14 mouse cellular contexts compared by ENCODE assay signal in the genomic region with DNA sequence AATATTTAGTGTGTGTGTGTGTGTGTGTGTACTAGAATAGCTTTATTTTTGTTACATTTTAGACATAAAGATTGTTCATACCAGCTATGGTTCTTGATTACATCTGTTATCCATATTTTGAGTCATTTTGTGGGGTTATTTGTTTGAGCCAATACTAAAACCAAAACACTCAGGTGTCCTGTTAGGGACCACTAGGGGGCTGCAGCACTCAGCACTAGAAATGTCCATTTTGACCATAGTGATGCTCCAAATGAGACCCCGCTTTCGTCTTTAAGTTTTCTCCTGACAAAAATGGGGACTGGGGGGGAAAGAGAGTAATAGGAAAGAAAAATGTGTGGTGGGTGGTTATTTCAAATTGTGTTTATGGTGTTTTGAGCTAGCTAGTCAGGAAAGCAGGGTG. TPM values are rescaled to one million over a fixed set of nuclear protein-coding genes. Genes with fewer than 3 reads are reported as not detected.
DNase-seq lines count a peak whose midpoint lies in the region; ATAC-seq and TF ChIP-seq lines count a peak whose summit lies in the region.
"Had no signal": no experiment of that assay in that cellular context is flagged by ENCODE, and none has a peak within 500 bp of the region (broad histone marks: within the 10 kb centered on the region; RNA-seq: fewer than 3 reads in every experiment).

No protein-coding gene starts in this region.

- no peak for DNase-seq in cerebellum, adult 2 months
- DNase-seq in cerebellum, adult 8-10 months: no peak
- peak; percentile 66 for DNase-seq in hindbrain, postnatal 0 days (ENCODE audit: low spot score)
- DNase-seq in hindbrain, embryonic 10.5 days (ENCODE audit: low spot score): no peak
- peak; percentile 26 for DNase-seq in 416B (ENCODE audit: low read depth)
- peak; percentile 50 for DNase-seq in embryo, embryonic 11 days
- DNase-seq in thymus, postnatal 0 days (ENCODE audit: low spot score): no peak
- no peak for DNase-seq in left cerebral cortex, postnatal 14 days (ENCODE audit: low spot score in 2 of 2)
- DNase-seq: adrenal gland, postnatal 10 days; layer of hippocampus, adult 9-11 months; lung, postnatal 36 days had no signal

- H3K27ac ChIP-seq in cerebellum, adult 2 months (ENCODE audit: insufficient read depth, low read length): no peak overlapping the region
- H3K27ac ChIP-seq in hindbrain, postnatal 0 days: no peak overlapping the region
- no peak overlapping the region for H3K27ac ChIP-seq in hindbrain, embryonic 10.5 days
- H3K27ac ChIP-seq: embryonic facial prominence, embryonic 13.5 days; hindbrain, embryonic 12.5 days had no signal

- intact Hi-C loops in left cerebral cortex, postnatal 14 days (cut with DNase I): loop anchor here (2.0 kb wide), 1 partner anchor 34 kb away; no protein-coding TSS in a partner anchor

- 54% methylated on average over 2 of the region's 2 CpGs for WGBS in cerebellum, adult 2 months
- 66% methylated on average over 2 of the region's 2 CpGs for WGBS in hindbrain, postnatal 0 days
- WGBS in hindbrain, embryonic 10.5 days: 86% methylated on average over 2 of the region's 2 CpGs

- no peaks in the 10 kb centered on the region for H3K9me3 ChIP-seq in hindbrain, postnatal 0 days (ENCODE audit: low read length)
- H3K9me3 ChIP-seq in hindbrain, embryonic 10.5 days: no peaks in the 10 kb centered on the region
- H3K9me3 ChIP-seq: embryonic facial prominence, embryonic 13.5 days; hindbrain, embryonic 12.5 days had no signal

- TF ChIP-seq POLR2A in cerebellum, adult 2 months (IDR thresholded peaks at IDR 0.05; ENCODE audit: borderline replicate concordance, insufficient read depth, low read length): no peak

- H3K9ac ChIP-seq in hindbrain, postnatal 0 days (replicated peaks; ENCODE audit: low read length): no peak overlapping the region
- H3K9ac ChIP-seq: embryonic facial prominence, embryonic 13.5 days; hindbrain, embryonic 12.5 days had no signal

- H3K4me3 ChIP-seq in cerebellum, adult 2 months (replicated peaks; ENCODE audit: insufficient read depth, low read depth, low read length): no peak overlapping the region
- H3K4me3 ChIP-seq in hindbrain, postnatal 0 days (ENCODE audit: low read length): no peak overlapping the region
- no peak overlapping the region for H3K4me3 ChIP-seq in hindbrain, embryonic 10.5 days
- H3K4me3 ChIP-seq: embryonic facial prominence, embryonic 13.5 days; hindbrain, embryonic 12.5 days had no signal

- peaks cover 64% of the 10 kb centered on the region for H3K36me3 ChIP-seq in hindbrain, postnatal 0 days (ENCODE audit: insufficient read depth, low read length)
- H3K36me3 ChIP-seq in hindbrain, embryonic 10.5 days: peaks cover 99% of the 10 kb centered on the region

- H3K4me1 ChIP-seq in cerebellum, adult 2 months (ENCODE audit: control insufficient read depth, insufficient read depth, low read length): no peaks in the 10 kb centered on the region
- no peaks in the 10 kb centered on the region for H3K4me1 ChIP-seq in hindbrain, postnatal 0 days (ENCODE audit: insufficient read depth, low read length)
- 0 out of 2 replicates have a peak, but pooled peaks cover 4% of the 10 kb centered on the region for H3K4me1 ChIP-seq in hindbrain, embryonic 10.5 days (replicated peaks)
- H3K4me1 ChIP-seq: embryonic facial prominence, embryonic 13.5 days; hindbrain, embryonic 12.5 days had no signal

- no peaks in the 10 kb centered on the region for H3K27me3 ChIP-seq in cerebellum, adult 2 months (ENCODE audit: control insufficient read depth, insufficient read depth, low read length)
- H3K27me3 ChIP-seq in hindbrain, postnatal 0 days (ENCODE audit: insufficient read depth, low read length): no peaks in the 10 kb centered on the region
- H3K27me3 ChIP-seq in hindbrain, embryonic 10.5 days (ENCODE audit: insufficient read depth, poor library complexity, severe bottlenecking): no peaks in the 10 kb centered on the region
- H3K27me3 ChIP-seq: embryonic facial prominence, embryonic 13.5 days; hindbrain, embryonic 12.5 days had no signal

- no peak overlapping the region for H3K4me2 ChIP-seq in hindbrain, postnatal 0 days (ENCODE audit: low read depth, low read length)
- H3K4me2 ChIP-seq: embryonic facial prominence, embryonic 13.5 days; hindbrain, embryonic 12.5 days had no signal

- peak; percentile 26; the same call in 1 of the 2 replicates for TF ChIP-seq CTCF in cerebellum, adult 2 months (IDR thresholded peaks at IDR 0.05; ENCODE audit: borderline replicate concordance, insufficient read depth, low read depth, low read length)
- TF ChIP-seq CTCF in hindbrain, postnatal 0 days (IDR thresholded peaks at IDR 0.05; ENCODE audit: low read depth): peak; percentile 71

- no peak for ATAC-seq in hindbrain, postnatal 0 days
- ATAC-seq: forebrain, embryonic 16.5 days had no signal

RNA-seq across cellular contexts. Expression of gene Fgfbp3, which starts 33.1 kb away (rescaled TPM):
- polyA plus RNA-seq in cerebellum, adult 2 months (2012; rRNA removed): 8.1 and 10.2 TPM in 2 replicates
- total RNA-seq in hindbrain, postnatal 0 days (2014; rRNA removed): 19.8 and 34.5 TPM in 2 replicates
- polyA plus RNA-seq in hindbrain, postnatal 0 days (2015; fragmentation: Nextera tagmentation; extraction: Ambion mirVana): 26.4 and 27.7 TPM in 2 replicates
- 21.3 and 25.1 TPM in 2 replicates for polyA plus RNA-seq in hindbrain, embryonic 10.5 days (2016; fragmentation: Nextera tagmentation; extraction: Ambion mirVana)
- polyA plus RNA-seq in thymus, postnatal 0 days (2015; fragmentation: Nextera tagmentation; extraction: Ambion mirVana): 5.2 and 6.5 TPM in 2 replicates
- 1 to 10 TPM; 5.5 to 7.8 TPM for total RNA-seq in left cerebral cortex, postnatal 14 days (2021)

RNA-seq across cellular contexts. Expression of gene Btaf1, which starts 39.6 kb away (rescaled TPM):
- polyA plus RNA-seq in cerebellum, adult 2 months (2012; rRNA removed): 11.2 and 12.0 TPM in 2 replicates
- total RNA-seq in hindbrain, postnatal 0 days (2014; rRNA removed): 16.9 and 17.1 TPM in 2 replicates
- polyA plus RNA-seq in hindbrain, postnatal 0 days (2015; fragmentation: Nextera tagmentation; extraction: Ambion mirVana): 3.5 TPM in 2 replicates
- polyA plus RNA-seq in hindbrain, embryonic 10.5 days (2016; fragmentation: Nextera tagmentation; extraction: Ambion mirVana): 12.7 and 17.6 TPM in 2 replicates
- 8.6 and 10.1 TPM in 2 replicates for polyA plus RNA-seq in thymus, postnatal 0 days (2015; fragmentation: Nextera tagmentation; extraction: Ambion mirVana)
- 10 to 100 TPM; 24.6 to 27.0 TPM for total RNA-seq in left cerebral cortex, postnatal 14 days (2021)

RNA-seq across cellular contexts. Expression of gene Tnks2, which starts 52.3 kb away (rescaled TPM):
- polyA plus RNA-seq in cerebellum, adult 2 months (2012; rRNA removed): 52.8 and 56.7 TPM in 2 replicates
- 128 and 138 TPM in 2 replicates for total RNA-seq in hindbrain, postnatal 0 days (2014; rRNA removed)
- polyA plus RNA-seq in hindbrain, postnatal 0 days (2015; fragmentation: Nextera tagmentation; extraction: Ambion mirVana): 26.1 and 28.7 TPM in 2 replicates
- 53.6 and 58.3 TPM in 2 replicates for polyA plus RNA-seq in hindbrain, embryonic 10.5 days (2016; fragmentation: Nextera tagmentation; extraction: Ambion mirVana)
- 32.4 and 37.2 TPM in 2 replicates for polyA plus RNA-seq in thymus, postnatal 0 days (2015; fragmentation: Nextera tagmentation; extraction: Ambion mirVana)
- total RNA-seq in left cerebral cortex, postnatal 14 days (2021): 100 to 1,000 TPM; 140 to 149 TPM

Comparison
In these comparisons a context has a peak if more than half of its experiments do, and no peak if none do; other contexts are left out.
1. DNase-seq: peak in hindbrain, postnatal 0 days (single experiment), 416B (single experiment) and embryo, embryonic 11 days (single experiment); none in cerebellum, adult 2 months (0 of 2), cerebellum, adult 8-10 months (single experiment), hindbrain, embryonic 10.5 days (single experiment), thymus, postnatal 0 days (single experiment) and left cerebral cortex, postnatal 14 days (0 of 2).